Comparison of ENCODE assay signal across 13 mouse cellular contexts in genomic region chr13:81135953-81136352, GRCm38 (mm10).
DNase-seq lines count a peak whose midpoint lies in the region; ATAC-seq and TF ChIP-seq lines count a peak whose summit lies in the region.
"Had no signal": no experiment of that assay in that cellular context is flagged by ENCODE, and none has a peak within 500 bp of the region (broad histone marks: within the 10 kb centered on the region; RNA-seq: fewer than 3 reads in every experiment).

No protein-coding gene starts in this region.

- no peak overlapping the region for H3K4me3 ChIP-seq in forebrain, embryonic 15.5 days
- no peak overlapping the region for H3K4me3 ChIP-seq in forebrain, embryonic 10.5 days
- H3K4me3 ChIP-seq in left cerebral cortex, adult 2 months: no peak overlapping the region
- no peak overlapping the region for H3K4me3 ChIP-seq in cortical plate, adult 2 months (ENCODE audit: insufficient read depth, low read length)
- no peak overlapping the region for H3K4me3 ChIP-seq in midbrain, embryonic 10.5 days
- H3K4me3 ChIP-seq: hindbrain, embryonic 10.5 days had no signal

- H3K36me3 ChIP-seq in forebrain, embryonic 15.5 days: no peaks in the 10 kb centered on the region
- H3K36me3 ChIP-seq in forebrain, embryonic 10.5 days (replicated peaks): no peaks in the 10 kb centered on the region
- H3K36me3 ChIP-seq in midbrain, embryonic 10.5 days: no peaks in the 10 kb centered on the region
- H3K36me3 ChIP-seq: G1E had no signal

- no peak for DNase-seq in forebrain, embryonic 10.5 days (ENCODE audit: extremely low spot score, low spot score)
- no peak for DNase-seq in left cerebral cortex, adult 2 months (ENCODE audit: extremely low spot score in 1 of 2, low spot score in 2 of 2)
- no peak for DNase-seq in left cerebral cortex, adult 8-10 months (ENCODE audit: low spot score in 2 of 2)
- DNase-seq in lung, postnatal 14 days: peak; percentile 42
- DNase-seq in midbrain, embryonic 10.5 days (ENCODE audit: low spot score): no peak
- no peak for DNase-seq in urinary bladder, postnatal 4 days (ENCODE audit: low spot score in 2 of 2)
- DNase-seq: cerebellum, postnatal 14 days; spleen, adult 18-20 months had no signal

- ATAC-seq in forebrain, embryonic 15.5 days (replicated peaks): peak; percentile 27; the same call in 1 of the 2 replicates

- H3K27ac ChIP-seq in forebrain, embryonic 15.5 days (replicated peaks): no peak overlapping the region
- H3K27ac ChIP-seq in forebrain, embryonic 10.5 days: no peak overlapping the region
- peak overlapping the region; percentile 61; the same call in 1 of the 2 replicates for H3K27ac ChIP-seq in left cerebral cortex, adult 2 months
- 0 out of 2 replicates have a peak overlapping the region, but pooled peaks have one; percentile 24 for H3K27ac ChIP-seq in cortical plate, adult 2 months (ENCODE audit: insufficient read depth, low read length)
- H3K27ac ChIP-seq in midbrain, embryonic 10.5 days (replicated peaks): no peak overlapping the region
- H3K27ac ChIP-seq: hindbrain, embryonic 10.5 days; liver, embryonic 14.5 days had no signal

- H3K9me3 ChIP-seq in forebrain, embryonic 15.5 days: no peaks in the 10 kb centered on the region
- H3K9me3 ChIP-seq in forebrain, embryonic 10.5 days: no peaks in the 10 kb centered on the region
- no peaks in the 10 kb centered on the region for H3K9me3 ChIP-seq in midbrain, embryonic 10.5 days (replicated peaks)
- H3K9me3 ChIP-seq: G1E; hindbrain, embryonic 10.5 days had no signal

- H3K9ac ChIP-seq in forebrain, embryonic 15.5 days (replicated peaks): no peak overlapping the region
- H3K9ac ChIP-seq: liver, embryonic 14.5 days had no signal

- WGBS in forebrain, embryonic 15.5 days: 55% methylated on average over 10 of the region's 10 CpGs
- 81% methylated on average over 10 of the region's 10 CpGs for WGBS in forebrain, embryonic 10.5 days
- whole genome bisulfite sequencing in midbrain, embryonic 10.5 days: 87% methylated on average over 10 of the region's 10 CpGs

- H3K4me2 ChIP-seq in forebrain, embryonic 15.5 days (replicated peaks): no peak overlapping the region

- TF ChIP-seq CTCF in left cerebral cortex, adult 2 months (IDR thresholded peaks at IDR 0.05): no peak
- no peak for TF ChIP-seq CTCF in cortical plate, adult 2 months (IDR thresholded peaks at IDR 0.05; ENCODE audit: extremely low read depth, insufficient read depth, low read length)

- H3K4me1 ChIP-seq in forebrain, embryonic 15.5 days: peaks cover 13% of the 10 kb centered on the region; the same call in 1 of the 2 replicates
- peaks cover 26% of the 10 kb centered on the region for H3K4me1 ChIP-seq in forebrain, embryonic 10.5 days
- H3K4me1 ChIP-seq in cortical plate, adult 2 months (ENCODE audit: control insufficient read depth, insufficient read depth, low read length): no peaks in the 10 kb centered on the region; the same call in 1 of the 2 replicates
- peaks cover 25% of the 10 kb centered on the region for H3K4me1 ChIP-seq in midbrain, embryonic 10.5 days

- no peaks in the 10 kb centered on the region for H3K27me3 ChIP-seq in forebrain, embryonic 15.5 days
- H3K27me3 ChIP-seq in forebrain, embryonic 10.5 days (ENCODE audit: poor library complexity, severe bottlenecking): no peaks in the 10 kb centered on the region
- no peaks in the 10 kb centered on the region for H3K27me3 ChIP-seq in midbrain, embryonic 10.5 days (ENCODE audit: low read depth, poor library complexity, severe bottlenecking)

- intact Hi-C loops in left cerebral cortex, adult 2 months (cut with DNase I): no loop called here

- no peak for TF ChIP-seq POLR2A in cortical plate, adult 2 months (IDR thresholded peaks at IDR 0.05; ENCODE audit: extremely low read depth, insufficient read depth, low read length)

Comparison
In these comparisons a context has a peak if more than half of its experiments do, and no peak if none do; other contexts are left out.
1. H3K27ac ChIP-seq: peak in left cerebral cortex, adult 2 months (single experiment) and cortical plate, adult 2 months (single experiment); none in forebrain, embryonic 15.5 days (single experiment), forebrain, embryonic 10.5 days (single experiment) and midbrain, embryonic 10.5 days (single experiment).